Mouse (Mus musculus) layer of hippocampus, adult 6 months (tissue): ENCODE results near the gene Olfr533. TPM values are rescaled to one million over a fixed set of nuclear protein-coding genes. Genes with fewer than 3 reads are reported as not detected.

Source experiments
- long read RNA-seq, 2 experiments: library from polyadenylated mRNA; unstranded; transcript quantifications; one replicate each; pipeline ENCODE4 v2.0.0; 2019 to 2020
- polyA plus RNA-seq: library from polyadenylated mRNA; unstranded; fragments of <200 nt; fragmentation: Nextera tagmentation; gene quantifications from 2 replicates; pipeline ENCODE4 v1.2.3, GENCODE M21; 2021

The Olfr533 gene
- polyA plus RNA-seq, result not detected in 2 replicates
- long read RNA-seq, experiment 1, result 0 reads
- long read RNA-seq, experiment 2, result 0 reads

DNA sequence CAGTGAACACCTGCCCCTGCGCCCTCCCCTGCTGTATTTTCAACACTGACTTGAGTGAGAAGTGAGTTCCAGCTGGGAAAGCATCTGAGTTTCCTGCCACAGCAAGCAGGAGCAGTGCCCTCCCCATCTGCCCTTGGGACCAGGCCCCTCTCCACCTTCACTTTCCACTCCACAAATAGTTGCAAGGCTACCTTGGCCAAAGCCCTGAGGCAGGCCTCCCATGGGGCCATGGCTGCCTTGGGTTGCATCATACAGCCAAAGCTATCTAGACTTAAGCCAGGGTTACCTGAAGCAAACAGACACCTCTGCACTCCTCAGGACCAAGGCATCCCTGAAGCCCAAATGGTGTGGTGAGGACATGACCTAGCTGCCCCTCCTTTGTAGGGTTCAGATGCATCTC, at the start of gene Olfr533:
Olfr533 (plus strand) TSS at position 301 of the 400 bp plus-strand sequence.

DNA sequence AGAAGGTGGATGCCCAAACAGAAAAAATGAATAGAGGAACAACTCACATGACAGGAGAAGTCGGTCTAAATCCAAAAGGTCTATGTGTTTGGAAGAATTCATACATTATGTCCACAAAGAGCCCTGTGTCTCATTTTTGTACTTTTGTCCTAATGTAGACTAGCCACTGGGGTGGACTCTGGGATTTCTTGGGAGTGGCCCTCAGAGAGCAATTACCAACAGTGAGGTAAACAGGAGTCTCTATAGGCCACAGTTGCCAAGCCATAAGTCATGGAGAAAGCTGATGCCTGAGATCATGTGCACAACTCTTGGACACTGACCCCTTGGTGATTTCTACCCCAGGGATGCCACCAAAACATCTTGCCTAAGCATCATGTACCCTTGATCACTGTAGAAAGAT, 41.6 kb upstream of the Olfr533 start, which contains the start of gene Olfr532:
Olfr532 (minus strand) TSS at position 101 of the 400 bp plus-strand sequence.

DNA sequence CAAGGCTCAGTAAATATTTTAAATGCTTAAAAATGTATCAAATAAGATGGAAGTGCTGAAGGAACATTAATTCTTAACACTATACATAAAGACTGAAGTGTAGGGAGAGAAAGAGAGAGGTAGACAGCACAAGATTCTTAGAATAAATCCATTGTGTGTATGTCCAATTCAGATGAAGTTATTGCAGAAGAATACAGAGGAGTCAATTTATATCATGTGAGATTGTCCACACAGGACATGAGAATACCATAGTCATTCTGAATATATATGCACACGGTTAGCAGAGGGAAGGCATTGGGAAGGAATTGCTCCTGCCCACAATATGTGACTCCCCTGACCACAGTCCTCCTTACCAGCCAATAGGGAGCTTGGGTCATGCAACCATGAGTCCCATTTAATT, 20.7 kb downstream of the Olfr533 start, which contains the start of gene Olfr535:
Olfr535 (plus strand) TSS at position 301 of the 400 bp plus-strand sequence.

DNA sequence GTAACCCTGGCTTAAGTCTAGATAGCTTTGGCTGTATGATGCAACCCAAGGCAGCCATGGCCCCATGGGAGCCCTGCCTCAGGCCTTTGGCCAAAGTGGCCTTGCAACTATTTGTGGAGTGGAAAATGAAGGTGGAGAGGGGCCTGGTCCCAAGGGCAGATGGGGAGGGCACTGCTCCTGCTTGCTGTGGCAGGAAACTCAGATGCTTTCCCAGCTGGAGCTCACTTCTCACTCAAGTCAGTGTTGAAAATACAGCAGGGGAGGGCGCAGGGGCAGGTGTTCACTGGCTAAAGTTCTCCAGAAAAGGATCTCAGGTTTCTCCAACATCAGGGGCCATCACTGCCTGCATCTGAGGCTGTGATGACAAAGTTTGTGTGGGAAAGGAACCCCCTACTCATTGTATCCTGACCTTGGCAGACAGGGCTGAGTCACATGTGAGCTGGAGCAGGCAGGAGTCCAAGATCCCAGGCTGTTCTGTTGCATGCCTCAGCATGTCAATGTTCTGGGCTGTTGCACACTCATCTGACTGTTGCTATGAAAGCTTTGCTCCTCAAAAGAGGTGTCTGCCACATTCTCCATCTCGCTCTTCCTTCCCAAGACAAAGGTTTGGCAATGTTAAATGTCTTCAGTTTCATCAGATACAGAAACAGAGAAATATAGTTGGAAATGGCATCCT, 44.3 kb downstream of the Olfr533 start, which contains the start of gene Olfr536:
Olfr536 (minus strand) TSS at position 51 of the 676 bp plus-strand sequence.

Other genes starting within 250 kb of the Olfr533 start
- 0.06 and 0.10 TPM in 2 replicates for gene Cd163l1, start 245.1 kb upstream of the Olfr533 start, polyA plus RNA-seq
- gene 5830411N06Rik, start 216.1 kb upstream of the Olfr533 start, polyA plus RNA-seq, result 0.09 TPM in 1 of 2 replicates, not detected in the other
- not detected in 2 replicates for gene Olfr525, start 142.5 kb upstream of the Olfr533 start, polyA plus RNA-seq
- not detected in 2 replicates for gene Olfr527, start 129.4 kb upstream of the Olfr533 start, polyA plus RNA-seq
- not detected in 2 replicates for gene Olfr60, start 101.7 kb upstream of the Olfr533 start, polyA plus RNA-seq
- not detected in 2 replicates for gene Olfr530, start 87.0 kb upstream of the Olfr533 start, polyA plus RNA-seq
- not detected in 2 replicates for gene Olfr531, start 60.5 kb upstream of the Olfr533 start, polyA plus RNA-seq
- not detected in 2 replicates for gene Olfr532, start 41.7 kb upstream of the Olfr533 start, polyA plus RNA-seq
- gene Olfr535, start 20.8 kb downstream of the Olfr533 start, polyA plus RNA-seq, result not detected in 2 replicates
- not detected in 2 replicates for gene Olfr536, start 44.0 kb downstream of the Olfr533 start, polyA plus RNA-seq
- not detected in 2 replicates for gene Olfr538, start 104.5 kb downstream of the Olfr533 start, polyA plus RNA-seq
- gene Olfr46, start 137.9 kb downstream of the Olfr533 start, polyA plus RNA-seq, result 0.03 and 0.09 TPM in 2 replicates
- not detected in 2 replicates for gene Olfr61, start 165.6 kb downstream of the Olfr533 start, polyA plus RNA-seq
- gene Olfr53, start 183.1 kb downstream of the Olfr533 start, polyA plus RNA-seq, result 0.10 and 0.18 TPM in 2 replicates
- gene Olfr539, start 196.6 kb downstream of the Olfr533 start, polyA plus RNA-seq, result 0.18 and 0.30 TPM in 2 replicates
- gene Olfr45, start 218.6 kb downstream of the Olfr533 start, polyA plus RNA-seq, result not detected in 2 replicates
- not detected in 2 replicates for gene Olfr541, start 233.9 kb downstream of the Olfr533 start, polyA plus RNA-seq